Mouse (Mus musculus) T-helper 1 cell (primary cell): ENCODE data around the gene Aspdh.

Source experiments
- in situ Hi-C: fragments of 300-600 bp; cut with MboI, MseI; formaldehyde crosslinking; loops from one replicate; pipeline ENCODE4 v1.15.1; 2025; ENCODE audit warnings: high pct_unique_total_duplicates

Gene Aspdh

DNA sequence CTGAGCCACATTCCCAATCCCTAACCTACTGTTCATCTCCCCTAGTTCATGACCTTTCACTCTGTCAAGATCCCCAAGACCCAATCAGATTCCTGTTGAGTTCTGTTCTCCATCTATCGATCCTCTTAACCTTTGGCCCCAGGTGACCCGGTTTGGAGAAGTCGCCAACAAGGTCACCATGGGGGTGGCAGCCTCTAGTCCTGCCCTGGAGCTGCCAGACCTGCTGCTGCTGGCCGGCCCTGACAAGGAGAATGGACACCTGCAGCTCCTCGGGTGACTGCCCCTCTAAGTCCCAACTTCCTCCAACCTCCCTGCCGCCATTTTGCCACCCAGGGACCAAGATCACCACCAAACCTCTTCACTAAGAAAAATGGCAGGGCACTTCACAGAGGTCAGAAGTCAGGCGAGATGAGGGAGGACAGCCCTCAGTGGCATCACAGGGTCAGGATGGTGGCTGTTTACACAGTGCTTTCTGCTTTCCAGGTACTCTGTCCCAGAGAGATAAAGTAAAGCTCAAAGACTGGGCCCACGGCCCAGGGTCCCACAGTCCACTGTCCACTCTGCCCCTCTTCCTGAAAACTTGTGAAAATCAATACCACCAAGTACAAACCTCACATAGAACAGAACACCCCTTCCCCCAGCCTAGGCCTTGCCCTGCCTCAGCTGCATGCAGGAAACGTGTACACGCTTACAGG lies 32.3 kb downstream of the Aspdh start:
- in situ Hi-C loops: no loop called here

DNA sequence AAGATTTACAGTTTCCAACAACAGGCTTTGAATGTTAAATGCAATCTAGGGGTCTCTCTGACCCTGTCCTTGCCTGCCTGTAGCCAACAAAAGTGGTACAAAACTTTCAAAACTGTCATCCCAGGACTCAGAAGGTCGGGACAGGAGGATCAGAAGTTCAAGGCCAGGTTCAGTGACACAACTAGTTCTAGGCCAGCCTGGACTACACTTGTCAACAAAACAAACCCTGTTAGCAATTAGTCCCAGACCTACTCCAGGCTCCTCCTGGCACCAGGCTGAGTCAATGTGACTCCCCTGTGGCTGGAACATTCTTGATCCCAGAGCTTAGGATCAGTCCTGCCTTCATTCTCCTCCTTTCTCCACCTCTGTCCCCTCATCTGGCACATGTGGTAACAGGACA lies 33.7 kb downstream of the Aspdh start:
- in situ Hi-C loops: no loop called here

DNA sequence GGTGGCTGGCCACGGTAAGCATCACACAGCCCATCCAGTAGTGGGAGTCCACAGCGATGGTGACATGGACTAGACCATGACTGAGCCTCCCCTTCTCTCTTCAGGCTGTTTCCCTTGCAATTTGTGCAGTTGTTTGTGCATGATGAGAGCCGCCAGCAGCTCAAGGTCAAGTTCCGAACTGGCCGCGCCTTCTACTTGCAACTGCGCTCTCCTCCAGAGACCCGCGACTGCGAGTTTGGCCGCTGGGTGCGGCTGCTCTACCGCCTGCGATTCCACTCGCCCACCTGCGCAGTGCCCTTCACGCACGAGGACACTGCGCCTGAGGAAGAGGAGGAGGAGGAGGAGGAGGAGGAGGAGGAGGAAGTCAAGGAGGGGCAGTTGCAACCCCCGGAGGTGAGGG lies 34.9 kb downstream of the Aspdh start:
- in situ Hi-C loops: no loop called here

DNA sequence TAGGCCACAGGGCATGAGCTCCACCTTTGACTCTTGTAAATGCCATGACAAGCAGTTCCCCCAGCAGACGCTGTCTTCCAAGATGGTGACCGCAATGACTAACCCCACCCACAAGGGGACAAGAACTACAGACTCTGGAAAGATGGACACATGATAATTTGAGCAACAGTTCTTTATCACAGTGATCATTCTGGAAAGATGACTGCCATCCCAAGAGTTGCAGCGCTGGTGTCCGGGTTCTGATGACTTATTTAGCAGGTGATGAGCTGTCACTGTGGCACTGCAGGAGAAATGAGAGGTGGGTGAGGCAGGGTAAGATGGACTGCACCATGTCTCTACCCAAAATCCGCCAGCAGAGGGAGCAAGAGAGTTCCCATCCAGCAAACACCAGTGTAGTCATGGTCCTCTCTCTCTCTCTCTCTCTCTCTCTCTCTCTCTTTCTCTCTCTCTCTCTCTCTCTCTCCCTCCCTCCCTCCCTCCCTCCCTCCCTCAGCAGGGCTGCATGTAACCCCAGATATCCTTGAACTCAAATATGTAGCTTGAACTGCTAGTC lies 36.4 kb downstream of the Aspdh start:
- in situ Hi-C loops: no loop called here

DNA sequence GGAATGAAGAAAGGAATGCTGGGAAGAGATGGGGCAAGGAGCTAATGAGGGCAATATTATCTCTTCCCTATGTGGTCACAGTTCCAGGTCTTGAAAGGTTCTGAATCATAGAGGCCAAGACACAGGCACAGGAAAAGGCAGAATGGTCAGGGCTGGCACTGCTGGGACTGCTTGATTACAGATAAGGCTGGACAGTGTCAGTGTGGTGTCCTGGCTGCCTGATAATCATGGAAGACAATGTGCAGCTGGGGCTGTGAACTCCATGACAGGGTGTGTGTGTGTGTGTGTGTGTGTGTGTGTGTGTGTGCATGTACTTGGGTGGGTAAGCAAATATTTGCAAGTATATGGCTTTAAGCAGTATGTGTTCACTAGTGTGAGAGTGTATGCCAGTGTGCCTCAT lies 42.3 kb downstream of the Aspdh start:
- in situ Hi-C loops: no loop called here
